Mouse (Mus musculus): ENCODE data around the gene Krtap27-1.

DNA sequence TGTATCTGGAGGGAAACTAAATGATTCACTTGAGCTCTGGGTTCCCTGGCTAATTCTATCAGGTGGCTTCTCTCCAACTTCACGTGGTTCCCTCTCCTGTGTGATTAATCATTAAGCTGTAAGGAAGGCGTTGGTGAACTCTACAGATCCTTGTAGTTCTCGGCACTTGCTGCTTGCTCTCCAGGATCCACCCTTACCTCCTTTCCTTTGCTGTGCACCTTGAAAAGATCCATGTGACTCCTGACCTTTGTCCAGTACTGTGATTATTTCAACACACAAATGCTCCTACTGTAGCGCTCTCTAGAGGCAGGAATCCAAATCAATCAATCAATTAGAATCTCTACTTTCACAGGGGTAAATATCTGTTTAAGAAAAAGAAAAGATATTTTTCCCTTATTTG, 40.0 kb downstream of the Krtap27-1 start:
- no peak for TF ChIP-seq POLR2A (IDR thresholded peaks at IDR 0.05; ENCODE audit: low read depth, low read length)
- TF ChIP-seq CTCF (IDR thresholded peaks at IDR 0.05; ENCODE audit: borderline replicate concordance, insufficient read depth, low read length) = no peak

Data from embryonic fibroblast, embryonic 13.5 days (primary cell).